Mouse (Mus musculus) hindlimb bud, embryonic 11.5 days (tissue): ENCODE results near the gene Sgcg.
A peak's percentile ranks its signal among the peaks of the same experiment; 100 is the strongest.

Experiments used
- DNase-seq: peaks from one replicate; pipeline ENCODE4 v3.0.0-alpha.2; 2012; ENCODE audit warnings: low read depth, low spot score; ENCODE audit errors: extremely low spot score

Gene Sgcg

DNA sequence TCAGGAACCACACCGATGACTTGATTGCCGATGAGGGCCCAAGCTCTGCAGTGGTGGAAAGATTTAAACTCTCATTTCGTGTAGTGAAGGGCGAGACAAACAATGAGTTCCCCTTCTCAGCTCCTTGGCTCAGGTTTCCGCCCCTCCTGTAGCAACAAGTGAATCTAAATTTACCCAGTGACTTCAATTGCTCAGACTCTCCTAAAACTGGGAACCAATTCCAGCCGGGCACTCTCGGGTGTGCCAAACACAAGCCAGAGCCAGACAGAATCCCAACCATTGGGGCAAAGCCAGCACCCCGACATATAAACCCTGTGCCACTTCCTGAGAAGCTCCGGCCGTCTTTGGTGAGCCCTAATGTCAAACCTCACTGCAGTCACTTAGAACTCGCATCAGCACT is at the start of gene Sgcg:
TSS of gene Sgcg (minus strand) at position 139 of the 400 bp plus-strand sequence.
- no peak for DNase-seq

DNA sequence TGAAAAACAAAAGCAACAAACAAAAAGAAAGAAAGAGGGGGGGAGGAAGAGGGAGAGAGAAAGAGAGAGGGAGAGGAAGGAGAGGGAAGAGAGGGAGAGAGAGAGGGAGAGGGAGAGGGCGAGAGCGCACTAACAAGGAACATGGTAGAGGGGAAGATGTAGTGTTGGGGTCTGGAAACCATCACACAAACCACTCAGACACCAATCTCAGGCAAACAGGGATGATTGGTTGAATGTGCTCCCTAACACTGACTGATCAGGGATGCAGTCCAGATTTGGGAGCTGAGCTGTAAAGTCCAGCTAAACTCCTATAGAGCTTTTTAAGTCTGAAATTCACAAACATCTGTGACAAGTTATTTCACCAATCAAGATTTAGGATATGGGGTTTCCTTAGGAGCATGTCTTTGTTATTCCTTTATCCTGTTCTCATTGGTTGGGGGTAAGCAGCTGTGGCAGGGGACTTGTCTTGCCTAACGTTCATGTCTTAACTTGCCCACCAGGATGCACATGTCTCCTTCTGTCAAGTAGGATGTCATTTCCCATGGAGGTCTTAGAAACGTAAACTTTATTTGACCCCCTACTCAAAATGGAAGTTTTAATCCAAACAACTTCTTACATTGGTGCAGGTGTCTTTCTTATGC is 45.8 kb upstream of the Sgcg start:
- DNase-seq, result no peak

DNA sequence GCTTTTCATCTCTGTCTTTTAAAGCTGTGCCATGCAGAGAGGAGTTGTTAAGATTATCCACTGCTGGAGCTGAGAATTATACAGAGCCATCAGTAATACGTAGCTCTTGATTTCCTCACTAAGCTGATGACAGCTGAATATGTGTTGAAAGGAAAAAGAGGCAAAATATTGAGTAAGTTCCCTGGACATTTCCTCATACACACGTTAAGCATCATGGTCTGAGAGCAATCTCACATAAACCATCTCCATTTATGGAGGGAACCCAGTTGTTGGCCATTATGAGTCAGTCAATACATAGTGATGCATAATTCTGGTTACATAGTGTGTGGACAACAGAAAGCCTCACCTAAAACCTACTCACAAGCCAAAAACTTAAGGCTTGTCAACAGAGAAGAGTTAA is 44.1 kb upstream of the Sgcg start:
- DNase-seq, result no peak

DNA sequence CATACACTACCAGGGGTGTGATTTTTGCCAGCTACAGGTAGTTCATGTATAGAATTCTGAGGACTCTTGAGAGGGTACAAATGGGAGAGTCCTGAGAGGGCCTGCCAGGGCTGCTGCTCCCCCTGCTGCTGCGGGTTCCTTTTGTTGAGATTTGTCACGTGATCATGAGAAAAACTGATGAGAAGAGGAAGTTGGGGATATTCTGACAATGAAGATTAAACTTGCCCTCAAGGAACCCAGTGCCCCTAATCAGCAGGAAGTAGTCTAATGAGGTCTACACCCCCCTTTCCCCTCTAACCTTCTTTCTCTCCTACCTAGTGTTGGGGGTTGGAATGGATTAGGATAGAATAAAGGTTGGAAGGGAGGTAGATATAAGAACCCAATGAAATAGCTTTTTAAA is 43.0 kb upstream of the Sgcg start:
- no peak for DNase-seq

DNA sequence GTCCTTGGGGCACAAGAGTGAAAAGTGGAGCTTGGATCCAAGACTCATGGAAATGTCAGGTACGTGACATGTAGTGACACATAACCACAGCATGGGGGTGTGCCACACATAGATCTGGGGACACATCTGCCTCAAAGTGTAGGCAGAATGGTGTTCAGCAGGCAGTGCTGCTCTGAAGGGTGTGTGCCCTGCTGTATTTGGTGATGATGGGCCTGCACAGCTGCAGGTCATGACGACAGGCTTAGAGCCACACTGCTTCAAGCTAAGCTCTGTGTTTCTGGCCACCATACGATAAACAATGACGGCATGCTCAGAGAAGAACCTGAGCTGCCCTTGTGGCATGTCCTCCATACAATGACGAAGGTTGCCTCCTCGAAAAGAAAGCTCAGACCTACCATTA is 41.5 kb upstream of the Sgcg start:
- DNase-seq, result no peak

DNA sequence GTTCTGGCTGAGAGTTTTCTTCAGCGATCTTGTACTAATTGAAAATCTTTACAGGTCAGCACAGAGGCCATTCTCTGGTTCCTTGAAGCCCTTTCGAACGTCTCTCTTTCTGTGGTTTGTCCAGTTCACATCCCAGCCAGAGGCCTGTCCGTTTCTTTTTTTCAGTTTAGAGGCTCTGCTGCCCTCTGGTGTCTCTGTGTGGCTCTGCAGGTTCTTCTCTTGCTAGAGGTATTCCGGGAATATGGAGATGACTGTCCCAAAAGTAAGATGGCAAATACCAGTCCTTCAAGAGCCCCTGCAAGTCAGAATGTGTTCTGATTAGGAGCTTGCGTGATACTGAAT is 36.4 kb upstream of the Sgcg start:
- DNase-seq, result peak; percentile 37

DNA sequence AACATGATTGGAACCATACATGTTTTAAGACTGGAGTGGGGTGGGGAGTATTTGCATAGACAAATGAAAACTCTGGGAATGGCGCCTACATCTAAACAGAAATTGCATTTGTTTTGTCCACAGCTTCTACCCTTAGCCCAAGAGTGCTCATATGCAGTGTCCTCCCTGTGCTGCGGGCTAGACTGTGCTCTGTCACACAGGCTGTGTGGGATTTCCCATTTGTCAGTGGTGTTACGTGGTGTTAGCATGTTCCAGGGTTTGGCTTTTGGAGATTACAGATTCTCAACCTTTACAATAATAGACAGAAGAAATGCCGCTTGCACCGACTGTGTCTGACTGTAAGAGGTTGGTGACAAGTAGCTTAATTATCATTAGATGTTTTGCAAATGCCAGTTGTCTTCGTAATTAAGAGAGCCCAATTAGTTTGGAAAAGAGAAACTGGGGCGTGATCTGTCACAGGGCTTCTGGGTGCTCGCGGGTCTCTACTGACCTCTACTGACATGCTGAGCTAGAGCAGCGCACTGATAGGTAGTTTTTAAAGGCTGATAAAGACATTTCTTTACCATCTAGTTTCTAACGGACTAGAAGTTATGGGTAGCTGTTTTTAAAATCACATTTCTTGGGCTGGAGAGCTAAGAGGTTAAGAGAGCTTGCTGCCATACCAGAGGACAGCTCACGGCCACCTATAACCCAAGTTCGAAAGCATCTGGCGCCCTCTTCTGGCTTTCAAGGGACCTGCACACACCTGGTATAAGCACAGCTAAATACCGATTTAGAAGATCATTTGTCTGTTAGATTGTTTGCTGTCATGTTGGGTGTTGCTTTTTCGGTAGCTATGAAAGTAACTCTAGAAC is 35.8 kb upstream of the Sgcg start:
- DNase-seq, result peak; percentile 31

DNA sequence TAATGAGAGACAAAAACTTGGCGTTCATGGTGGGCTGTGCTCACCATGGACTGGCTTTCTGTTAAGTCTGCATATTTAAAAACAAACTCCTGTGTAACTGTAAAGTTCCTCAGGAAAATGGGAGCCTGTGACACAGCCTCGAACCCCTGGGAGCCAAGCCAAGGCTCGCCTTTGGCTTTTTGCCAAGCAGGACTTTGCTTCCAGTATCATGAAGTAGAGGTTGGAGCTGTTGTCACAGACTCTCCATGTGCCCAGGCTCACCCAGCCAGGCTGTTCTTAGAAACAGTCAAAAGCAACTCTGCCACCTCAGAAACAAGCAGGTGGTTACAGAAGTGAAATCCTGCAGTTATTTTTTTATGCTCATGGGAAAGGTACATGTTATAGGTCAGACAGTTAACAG is 32.4 kb upstream of the Sgcg start:
- DNase-seq, result no peak

DNA sequence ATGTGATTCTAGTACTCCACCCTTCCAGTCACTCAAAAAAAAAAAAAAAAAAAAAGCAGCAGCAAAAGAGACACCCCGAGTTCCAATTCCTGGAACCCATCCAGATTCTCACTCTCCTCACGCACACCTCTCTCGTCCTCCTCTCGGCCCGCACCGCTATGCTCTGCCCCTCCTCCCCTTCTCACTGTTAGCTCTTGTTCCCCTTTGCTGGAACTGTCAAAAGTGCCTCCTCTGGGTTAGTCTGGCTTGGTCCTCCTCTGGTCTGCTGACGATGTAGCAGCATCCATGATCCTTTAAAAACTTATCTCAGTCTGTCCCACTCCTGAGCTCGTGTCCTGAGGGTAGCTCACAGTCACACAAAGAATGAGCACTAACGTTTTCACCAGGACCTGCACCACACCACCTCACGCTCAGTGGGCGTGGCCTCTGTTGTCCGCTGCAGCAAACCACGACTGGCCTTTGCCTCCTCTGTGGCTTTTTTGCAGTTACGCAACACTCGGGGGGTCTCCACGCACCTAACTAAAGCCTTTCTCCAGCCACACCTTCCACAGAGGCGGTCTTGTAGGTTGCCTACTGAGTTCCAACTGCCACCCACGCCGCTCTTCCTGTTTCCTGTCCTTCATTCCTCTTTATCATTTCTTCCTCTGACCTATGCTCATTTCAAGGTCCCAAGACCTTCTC is 30.5 kb upstream of the Sgcg start:
- no peak for DNase-seq

DNA sequence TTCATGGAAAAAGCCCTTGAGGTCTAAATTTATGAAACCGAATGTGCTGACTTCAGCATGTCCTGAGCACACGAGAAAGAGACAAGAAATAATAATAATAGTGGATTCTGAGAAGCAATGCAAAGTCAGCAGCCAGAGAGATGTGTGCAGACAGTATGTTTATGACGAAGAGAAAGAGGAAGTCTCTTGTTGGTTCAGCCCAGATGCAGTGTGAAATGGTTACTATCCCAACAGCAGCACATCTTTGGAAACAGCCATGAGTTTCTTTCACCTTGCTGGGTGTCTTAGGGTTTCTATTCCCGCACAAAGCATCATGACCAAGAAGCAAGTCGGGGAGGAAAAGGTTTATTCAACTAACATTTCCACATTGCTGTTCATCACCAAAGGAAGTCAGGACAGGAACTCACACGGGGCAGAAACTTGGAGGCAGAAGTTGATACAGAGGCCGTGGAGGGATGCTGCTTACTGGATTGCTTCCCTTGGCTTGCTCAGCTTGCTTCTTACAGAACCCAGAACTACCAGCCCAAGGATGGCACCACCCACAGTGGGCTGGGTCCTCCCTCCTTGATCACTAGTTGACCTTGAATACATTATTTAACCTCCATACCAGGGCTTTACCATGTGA is 20.5 kb upstream of the Sgcg start:
- no peak for DNase-seq

DNA sequence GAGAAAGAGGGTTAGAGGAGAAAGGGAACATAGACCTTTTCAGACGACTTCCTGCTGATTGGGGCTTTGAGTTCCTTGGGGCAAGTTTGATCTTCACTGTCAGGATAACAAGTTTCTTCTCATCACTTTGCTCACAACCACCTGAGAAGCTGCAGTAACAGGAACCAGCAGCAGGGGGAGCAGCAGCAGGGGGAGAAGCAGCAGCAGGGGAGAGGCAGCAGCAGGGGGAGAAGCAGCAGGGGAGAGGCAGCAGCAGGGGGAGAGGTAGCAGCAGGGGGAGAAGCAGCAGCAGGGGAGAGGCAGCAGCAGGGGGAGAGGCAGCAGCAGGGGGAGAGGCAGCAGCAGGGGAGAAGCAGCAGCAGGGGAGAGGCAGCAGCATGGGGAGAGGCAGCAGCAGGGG is 19.0 kb upstream of the Sgcg start:
- DNase-seq, result no peak

DNA sequence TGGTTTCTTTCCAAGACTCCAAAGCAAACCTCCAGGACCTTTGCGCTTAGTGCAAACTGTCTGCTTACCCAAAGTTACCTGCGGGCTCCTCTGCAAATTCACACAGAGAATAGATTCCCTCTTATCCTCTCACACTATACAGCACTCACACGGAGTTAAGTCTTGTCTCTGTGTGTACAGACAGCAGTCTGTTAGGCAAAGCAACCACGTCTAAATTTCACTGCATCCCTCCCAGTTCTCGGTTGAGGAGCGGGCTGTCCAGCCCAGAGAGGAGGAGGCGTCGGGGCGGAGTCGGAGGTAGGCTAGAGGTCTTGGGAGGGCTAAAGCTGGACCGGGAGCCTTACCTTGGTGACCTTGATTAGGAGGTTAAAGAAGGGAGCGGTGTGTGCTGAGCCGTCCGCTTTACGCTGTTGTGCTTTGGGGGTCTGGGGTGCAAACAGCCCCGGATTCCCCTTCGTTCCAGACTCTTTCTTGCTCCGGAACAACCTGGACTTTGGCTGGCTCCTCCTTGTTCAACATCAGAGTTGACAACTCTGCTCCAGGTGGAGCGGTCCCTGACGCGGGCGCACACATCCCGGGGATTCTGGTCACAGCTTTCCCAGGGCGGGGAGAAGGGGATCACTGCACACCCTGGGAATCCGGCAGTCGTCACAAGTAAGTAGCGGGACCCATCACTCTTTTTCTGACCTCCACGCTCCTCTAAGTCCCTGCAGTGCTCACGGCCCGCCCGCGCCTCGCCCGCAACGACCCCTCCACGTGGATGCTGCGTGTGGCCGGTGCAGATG is 16.3 kb upstream of the Sgcg start:
- no peak for DNase-seq

DNA sequence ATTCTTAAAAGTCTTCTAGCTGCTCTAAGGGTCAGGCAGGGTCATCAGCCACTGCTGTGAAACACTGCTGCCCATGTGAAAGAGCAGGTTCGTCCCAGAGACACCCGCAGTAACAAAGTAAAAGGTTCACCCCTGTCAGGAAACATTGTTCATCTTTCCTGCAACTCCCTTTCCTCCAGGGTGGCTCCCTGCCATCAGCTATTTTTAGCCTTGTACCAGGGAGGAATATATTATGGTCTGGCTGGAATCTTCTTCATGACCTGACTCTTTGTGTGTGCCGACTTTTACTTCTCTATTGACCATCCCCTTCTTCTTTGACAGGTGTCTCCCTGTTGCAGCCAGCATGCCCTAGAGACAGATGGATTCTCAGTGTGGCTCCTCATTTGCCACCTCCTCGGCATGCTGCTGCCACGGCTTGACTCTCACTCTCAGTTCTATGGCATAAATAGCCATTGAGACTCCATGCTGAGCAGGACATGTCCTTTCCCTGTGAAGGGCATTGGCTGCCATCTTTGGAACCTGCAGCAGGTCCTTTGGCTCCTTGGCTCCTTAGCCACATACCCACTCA is 9.7 kb upstream of the Sgcg start:
- no peak for DNase-seq

DNA sequence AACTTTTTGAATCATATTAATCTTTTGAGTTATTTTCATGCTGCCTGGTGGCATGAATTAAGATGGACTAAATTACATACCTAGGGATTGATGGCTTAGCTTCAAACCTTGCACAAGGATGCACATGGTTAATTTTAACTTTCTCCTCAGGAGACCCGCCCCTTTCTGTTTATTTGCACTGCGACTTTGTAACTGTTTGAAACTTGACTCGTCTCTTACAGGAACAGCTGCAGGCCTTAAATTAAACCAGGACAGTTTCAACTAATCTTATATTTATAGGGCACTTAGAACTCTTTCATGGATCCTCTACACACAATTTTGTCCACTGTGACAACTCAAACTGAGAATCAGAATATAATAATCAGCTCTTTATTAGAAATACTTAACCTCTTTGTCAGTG is 794 bp upstream of the Sgcg start:
- no peak for DNase-seq

DNA sequence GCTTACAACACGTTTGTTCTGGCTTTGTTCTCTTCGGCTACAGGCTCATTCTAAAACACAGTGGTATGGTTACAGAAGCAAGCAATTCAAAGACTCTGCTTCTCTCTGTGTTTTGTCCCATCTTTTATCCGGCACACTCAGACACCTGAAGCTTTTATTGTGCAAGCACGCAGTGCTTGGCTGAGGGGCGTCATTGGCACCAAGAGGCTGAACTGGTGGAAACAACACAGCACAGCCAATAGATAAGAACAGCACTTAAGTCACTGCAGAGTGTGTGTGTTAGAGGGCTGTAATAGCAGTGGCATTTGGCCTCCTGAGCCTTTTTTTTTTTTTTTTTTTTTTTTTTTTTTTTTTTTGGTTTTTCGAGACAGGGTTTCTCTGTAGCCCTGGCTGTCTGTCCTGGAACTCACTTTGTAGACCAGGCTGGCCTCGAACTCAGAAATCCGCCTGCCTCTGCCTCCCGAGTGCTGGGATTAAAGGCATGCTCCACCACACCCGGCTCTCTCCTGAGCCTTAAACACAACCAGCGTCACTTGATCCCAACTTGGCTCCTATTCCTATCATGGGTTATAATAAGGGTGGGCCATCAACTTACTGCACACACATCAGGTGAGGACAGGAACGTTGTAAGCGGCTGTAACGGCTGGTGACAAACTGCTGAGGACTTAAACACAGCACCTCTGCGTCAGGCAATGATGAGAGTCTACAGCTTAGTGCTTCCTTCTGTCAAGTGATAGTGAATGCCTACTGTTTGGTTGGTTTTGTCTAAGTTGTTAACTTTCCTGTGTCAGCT is 5.5 kb downstream of the Sgcg start:
- no peak for DNase-seq

DNA sequence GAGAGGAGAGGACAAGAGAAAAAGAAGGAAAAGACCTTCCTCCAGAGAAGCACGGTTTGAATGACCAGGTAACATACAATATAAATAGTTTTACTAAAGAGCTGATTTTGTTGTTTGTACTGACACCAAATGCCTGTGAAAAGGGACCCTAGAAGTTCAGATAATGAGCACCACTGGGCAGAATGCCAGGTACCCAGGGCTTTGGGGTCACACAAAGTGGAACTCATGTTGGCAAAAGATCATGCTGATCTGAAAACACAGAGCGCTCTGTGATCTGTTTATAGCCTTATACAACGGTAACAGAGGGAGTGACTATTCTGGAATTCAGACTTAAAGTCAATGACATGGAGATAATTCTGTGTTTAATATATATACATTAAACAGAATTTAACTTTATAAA is 11.8 kb downstream of the Sgcg start:
- DNase-seq, result no peak

DNA sequence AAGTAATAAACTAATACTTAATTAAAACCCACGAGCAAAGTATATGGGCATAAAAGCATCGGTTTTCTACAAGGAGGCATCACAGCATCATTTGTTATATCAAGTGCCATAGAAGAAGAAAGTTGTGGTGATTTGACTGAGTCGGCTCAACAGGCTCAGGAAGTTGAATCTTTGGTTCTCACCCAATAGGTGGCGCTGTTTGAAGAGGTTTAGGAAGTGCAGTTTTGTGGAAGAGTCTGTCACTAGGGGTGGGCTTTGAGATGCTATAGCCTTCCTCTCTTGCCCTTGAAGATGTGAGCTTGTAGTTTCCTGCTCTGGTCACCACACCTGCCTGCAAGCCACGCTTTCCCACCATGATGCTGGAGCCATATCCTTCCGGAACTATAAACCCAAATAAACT is 15.7 kb downstream of the Sgcg start:
- DNase-seq, result no peak

DNA sequence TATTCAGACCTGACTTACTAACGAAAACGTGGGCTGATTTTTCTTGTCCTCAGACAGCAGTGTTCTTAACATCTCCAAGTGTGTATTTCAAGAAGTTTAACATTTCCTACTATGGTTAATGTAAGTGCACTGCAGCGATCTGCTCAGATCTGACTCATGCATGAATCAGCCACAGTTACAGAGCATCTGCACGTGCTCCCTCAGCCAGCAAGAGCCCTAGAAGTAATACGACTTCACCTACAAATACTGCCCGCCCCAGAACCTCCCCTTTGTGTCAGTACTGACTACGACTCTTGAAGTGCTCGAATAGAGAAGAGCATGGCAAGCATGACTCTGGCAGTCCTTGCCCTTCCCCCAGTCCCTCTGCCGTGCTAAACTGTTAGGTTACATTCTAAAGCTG is 19.5 kb downstream of the Sgcg start:
- no peak for DNase-seq

DNA sequence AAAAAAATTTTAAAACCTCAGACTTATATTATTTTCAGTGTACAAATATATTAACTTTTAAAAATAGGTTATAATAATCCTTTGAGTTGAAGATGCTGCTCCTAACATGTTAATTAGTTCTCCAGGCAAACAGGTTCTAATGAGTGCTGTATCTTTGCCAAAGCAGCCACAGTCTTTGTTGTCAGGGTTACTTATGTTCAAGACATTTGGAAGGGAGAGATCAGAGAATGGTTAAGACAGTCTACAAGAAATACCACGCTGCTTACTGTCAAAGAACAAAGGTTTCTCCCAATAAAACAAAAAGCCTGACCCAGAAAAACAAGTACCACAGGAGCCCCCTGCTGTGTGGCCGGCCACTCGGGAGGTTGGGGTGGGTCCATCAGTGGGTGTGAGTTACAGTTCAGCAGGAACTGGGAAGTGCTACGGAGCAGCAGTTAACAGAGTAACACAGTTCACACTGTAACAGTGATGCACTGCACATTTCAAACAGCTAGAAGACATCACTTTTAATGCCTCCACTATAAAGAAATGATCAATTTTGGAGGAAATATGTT is 21.1 kb downstream of the Sgcg start:
- DNase-seq, result no peak
